Mouse (Mus musculus) heart, adult 8-10 months (tissue): ENCODE measurements around the gene Ank2. TPM values are rescaled to one million over a fixed set of nuclear protein-coding genes. Genes with fewer than 3 reads are reported as not detected.

Experiments used
- DNase-seq: peaks from one replicate; pipeline ENCODE4 v3.0.0; 2022; ENCODE audit warnings: low spot score
- total RNA-seq, 4 experiments: library from RNA; stranded (reverse); gene quantifications; 2 replicates each; pipeline ENCODE4 v1.2.4; 2022

Ank2 gene
- total RNA-seq, 4 experiments from 2014 or later = 297 to 377 (median 334) TPM

GRCm38 (mm10) chr3:127034983-127035382, 464.2 kb downstream of the Ank2 start:
- no peak for DNase-seq

DNA sequence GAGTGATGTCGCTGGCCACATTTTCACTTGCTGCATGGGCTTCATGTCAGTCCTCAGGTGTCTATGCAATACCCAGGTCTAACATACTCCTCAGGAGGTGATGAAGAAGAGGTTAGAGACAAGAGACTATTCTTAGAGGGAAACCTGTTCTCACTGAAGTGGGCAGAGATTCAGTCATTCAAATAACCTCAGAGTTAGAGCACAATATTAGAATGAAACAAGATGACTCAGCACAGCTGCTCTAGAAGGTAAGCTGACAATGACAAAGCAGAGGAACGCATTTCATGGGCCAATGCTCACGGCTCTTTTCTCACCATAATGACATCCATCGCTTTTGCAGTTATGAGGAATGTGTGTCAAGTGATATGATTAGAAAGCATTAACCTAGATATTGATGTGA, 475.2 kb downstream of the Ank2 start:
- DNase-seq = no peak

DNA sequence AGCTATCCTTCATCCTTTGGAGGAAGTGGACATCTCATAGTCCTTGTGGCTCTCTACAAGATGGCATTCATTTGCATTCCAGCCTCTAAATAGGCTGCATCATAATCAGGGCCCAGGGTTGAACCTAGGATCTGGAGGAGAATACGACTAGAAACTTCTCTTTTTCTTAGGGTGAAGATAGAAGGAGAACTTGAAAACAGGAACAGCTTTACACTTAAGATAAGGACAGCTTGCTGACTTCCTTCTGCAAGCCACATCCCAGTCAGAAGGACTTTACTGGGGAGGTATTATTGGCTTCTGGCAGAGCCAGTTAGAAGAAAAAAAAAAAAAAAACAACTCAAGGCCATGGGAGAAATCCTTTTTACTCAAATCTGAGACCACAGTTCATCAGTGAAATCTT, 479.0 kb downstream of the Ank2 start:
- peak; percentile 38 for DNase-seq

DNA sequence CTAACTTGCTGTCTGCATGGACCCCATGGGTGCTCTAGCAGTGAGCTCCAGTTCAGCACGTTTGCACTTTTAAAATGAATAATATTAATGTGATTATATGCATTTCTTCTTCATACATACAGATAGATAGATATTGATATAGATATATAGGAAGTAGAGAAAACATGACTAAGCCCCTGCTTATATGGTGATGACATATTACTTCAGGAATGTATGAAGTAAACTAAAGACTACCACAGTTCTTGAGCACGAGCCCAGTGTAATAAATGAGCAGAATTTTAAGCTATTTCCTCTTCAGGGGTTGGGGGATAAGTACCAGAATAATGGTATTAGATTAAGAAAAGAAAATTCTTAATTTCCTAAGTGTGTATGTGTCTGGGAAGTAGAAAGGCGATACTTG, 479.4 kb downstream of the Ank2 start:
- DNase-seq = no peak

DNA sequence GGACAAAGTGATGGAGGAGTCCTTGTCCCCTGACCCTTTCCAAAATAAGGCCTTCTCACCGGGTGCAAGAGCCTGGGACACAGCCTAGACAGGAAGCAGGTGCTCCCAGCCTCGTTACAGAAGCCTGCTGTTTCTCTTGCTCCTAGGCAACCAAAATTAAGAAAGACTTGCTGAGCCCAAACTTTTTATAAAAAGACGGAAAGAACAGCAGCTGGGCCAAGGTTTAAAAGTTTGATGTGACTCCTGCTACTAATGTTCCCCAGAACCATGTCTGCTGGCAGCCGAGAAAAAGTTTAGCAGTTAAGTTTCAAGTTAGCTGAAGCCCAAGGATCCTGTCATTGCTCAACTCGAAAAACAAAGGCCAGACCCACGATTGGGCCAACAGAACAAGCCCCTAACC, 480.0 kb downstream of the Ank2 start:
- peak; percentile 66 for DNase-seq

DNA sequence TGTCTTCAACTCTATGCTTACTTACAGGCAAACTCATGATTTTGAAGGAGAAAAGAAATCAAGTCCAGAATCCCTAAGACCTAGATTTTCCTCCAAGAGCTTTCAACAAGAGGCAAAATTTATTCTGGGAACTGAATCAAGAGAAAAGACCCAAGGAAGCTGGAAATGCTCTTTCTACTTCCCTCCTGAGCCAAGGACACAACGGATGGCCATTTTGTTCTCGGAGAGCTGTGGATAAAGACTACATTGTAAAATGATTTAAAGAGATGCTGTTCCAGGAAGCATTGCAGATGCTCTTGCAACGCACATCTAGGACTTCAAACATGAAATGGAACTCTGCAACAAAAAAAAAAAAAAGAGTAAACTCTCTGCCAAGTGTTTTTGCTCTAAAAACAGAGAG, 481.6 kb downstream of the Ank2 start:
- peak; percentile 53 for DNase-seq

- DNase-seq = no peak
Measured at GRCm38 (mm10) chr3:127015596-127015995, 483.6 kb downstream of the Ank2 start.

GRCm38 (mm10) chr3:127015175-127015574, 484.0 kb downstream of the Ank2 start:
- DNase-seq = peak; percentile 26

DNA sequence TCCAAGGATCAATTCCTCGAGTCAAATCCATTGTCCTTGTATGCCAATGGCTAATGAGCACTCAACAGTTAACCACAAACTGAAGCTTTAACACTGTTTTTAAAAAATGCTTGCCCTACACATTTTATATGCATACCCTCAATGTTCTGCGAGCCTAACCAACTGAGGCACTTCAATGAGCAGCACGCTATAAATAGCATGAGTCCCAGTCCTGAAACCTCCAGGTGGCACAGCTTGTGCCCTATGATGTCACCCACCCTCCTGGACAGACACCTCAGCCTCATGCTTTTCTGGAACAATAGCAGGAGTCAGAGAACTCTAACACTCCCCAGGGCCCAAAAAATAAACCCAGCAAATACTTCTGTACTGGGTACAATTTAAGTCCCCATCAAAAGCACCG, 485.2 kb downstream of the Ank2 start:
- no peak for DNase-seq

GRCm38 (mm10) chr3:127012525-127012924, 486.6 kb downstream of the Ank2 start:
- DNase-seq = no peak

GRCm38 (mm10) chr3:127005898-127006673, 493.1 kb downstream of the Ank2 start:
- no peak for DNase-seq

DNA sequence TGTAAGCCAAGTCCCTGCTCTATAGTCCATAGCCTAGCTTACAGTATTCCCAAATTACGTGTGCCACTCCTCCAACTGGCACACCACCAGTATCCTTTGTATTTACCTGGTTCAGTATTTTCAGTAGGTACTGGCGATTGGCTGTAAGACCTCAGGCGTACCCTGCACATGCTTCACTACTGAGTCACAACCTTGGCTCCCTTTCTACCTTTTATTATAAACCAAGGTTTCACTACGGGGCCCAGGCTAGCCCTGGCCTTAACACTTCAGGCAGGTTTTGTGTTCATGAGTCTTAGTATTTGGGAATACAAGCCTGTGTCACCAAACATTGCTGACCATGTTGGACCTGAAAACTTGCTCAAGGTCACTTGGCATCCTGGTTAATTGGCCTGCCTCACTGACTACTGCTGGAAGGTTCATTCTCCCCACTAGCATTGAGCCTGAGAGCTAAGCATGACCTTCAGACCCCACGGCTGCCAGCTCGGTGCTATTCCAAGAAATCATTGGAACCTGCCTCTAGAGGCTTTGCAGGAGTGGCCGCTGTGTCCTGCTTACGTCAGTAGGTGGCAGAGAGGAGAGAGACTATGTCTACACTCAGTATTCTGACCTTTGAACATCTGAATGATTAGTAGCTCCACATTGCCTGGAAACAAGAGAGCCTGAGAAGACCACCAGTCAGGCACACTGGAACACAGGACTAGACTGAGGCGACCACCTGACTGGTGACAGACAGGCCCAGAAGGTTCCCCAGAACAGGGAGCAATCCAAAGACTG, 494.1 kb downstream of the Ank2 start:
- peak; percentile 26 for DNase-seq

- DNase-seq = no peak
Measured at GRCm38 (mm10) chr3:127003946-127004345, 495.2 kb downstream of the Ank2 start.

GRCm38 (mm10) chr3:126998742-126999112, 500.4 kb downstream of the Ank2 start:
- DNase-seq = no peak

- peak; percentile 53 for DNase-seq
Measured at GRCm38 (mm10) chr3:126998008-126998741, 501.0 kb downstream of the Ank2 start.

DNA sequence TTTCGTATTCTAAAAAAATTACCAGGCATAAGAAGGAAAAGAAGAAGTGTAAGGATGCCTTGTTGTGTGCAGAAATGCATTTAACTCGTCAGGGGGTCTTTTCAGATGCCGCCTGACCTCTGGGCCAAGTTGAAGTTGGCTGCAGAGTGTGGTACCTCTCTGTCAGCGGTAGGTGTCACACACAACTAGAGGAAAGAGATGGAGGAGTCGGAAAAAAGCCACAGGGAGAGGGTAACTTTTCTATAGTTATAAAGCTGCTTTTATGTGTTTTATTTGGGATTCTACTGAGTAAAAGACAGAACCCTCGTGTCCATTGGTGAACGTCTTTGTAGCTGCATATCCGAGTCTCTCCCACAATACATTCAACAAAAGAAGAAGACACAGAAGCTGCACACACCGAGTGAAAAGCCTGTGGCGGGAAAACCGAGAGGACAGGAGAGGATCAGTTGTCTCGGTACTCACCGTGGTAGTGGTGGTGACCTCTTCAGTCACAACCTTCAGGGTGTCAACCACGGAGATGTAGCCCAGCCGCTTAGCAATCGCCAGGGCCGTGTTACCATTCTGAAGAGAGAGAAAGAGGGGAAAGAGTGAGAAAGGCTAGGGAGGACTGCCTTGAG, 501.7 kb downstream of the Ank2 start:
- no peak for DNase-seq

DNA sequence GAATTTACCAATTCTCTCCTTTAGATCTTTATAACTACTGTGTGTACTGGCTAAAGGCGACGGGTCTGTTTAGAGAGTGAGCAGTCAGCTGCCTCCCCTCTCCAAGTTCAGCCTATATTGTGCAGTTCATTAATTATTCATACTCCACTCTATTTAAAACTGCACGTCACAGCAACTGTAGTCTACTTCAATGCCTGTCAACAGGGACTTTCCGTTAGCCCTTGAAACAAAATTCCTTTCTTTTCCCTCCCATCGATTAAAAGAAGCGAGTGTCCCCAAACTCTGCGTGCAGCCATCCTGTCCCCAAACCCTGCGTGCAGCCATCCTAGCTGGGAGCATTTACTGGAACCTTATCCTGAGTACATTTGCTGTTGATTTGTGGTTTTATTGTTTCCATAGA, 502.4 kb downstream of the Ank2 start:
- no peak for DNase-seq

DNA sequence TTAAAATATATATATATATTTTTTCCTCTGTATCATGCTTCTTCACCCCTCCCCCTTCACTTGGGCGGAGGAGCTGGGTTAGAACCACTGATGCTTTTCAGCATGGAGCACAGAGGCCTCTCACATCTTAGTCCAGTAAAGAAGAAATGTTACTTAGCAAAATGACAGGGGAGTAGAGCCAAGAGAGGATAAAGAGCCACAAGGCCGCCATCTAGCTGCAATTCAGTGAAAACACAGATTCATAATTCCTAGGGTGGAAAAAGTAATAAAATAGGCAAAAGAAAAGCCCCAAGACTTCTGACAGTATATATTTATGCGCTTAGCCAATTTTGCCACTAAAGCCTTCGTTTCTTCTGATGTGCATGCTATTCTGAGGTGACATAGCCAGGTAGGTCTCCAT, 503.2 kb downstream of the Ank2 start:
- DNase-seq = peak; percentile 7

DNA sequence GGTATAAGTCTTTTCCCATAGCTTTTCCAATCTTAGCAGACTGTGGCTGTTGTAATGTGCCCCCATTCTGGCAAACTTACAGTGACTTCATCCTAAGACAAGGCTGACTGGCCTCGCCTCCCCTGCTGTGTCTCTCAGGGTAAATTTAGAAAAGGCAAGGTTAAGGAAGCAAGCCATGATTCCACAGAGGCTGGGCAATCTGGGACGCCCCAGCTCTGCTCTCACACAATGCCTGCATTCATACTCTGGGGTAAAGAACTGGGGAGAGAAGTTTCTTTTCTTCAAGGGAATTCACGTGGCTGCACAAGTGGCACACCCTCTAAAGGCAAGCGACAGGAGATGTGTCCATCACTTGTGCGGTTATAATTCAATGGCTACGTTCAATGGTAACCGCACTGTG, 505.0 kb downstream of the Ank2 start:
- no peak for DNase-seq

DNA sequence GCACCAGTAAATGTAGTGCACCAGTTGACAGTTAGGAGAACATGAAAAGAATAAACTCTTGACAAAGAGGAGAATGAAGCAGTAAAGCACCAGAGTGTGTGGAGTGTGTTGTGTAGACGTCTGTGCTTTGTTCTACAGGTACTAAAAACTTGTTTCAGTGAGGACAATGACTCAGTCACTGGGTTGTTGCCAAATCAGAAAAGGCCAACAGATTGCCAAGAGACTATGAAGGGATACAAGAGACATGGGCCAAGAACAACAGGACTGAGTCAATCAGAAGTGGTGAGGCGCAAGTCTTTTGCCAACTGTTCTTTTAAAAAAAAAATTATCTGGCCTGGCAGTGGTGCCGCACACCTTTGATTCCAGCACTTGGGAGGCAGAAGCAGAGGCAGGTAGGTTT, 509.2 kb downstream of the Ank2 start:
- peak; percentile 63 for DNase-seq

- peak; percentile 7 for DNase-seq
Measured at GRCm38 (mm10) chr3:126986687-126987086, 512.5 kb downstream of the Ank2 start.

- DNase-seq = no peak
Measured at GRCm38 (mm10) chr3:126982814-126983213, 516.3 kb downstream of the Ank2 start.
